Mouse (Mus musculus): ENCODE data around the gene Arid1b.

DNA sequence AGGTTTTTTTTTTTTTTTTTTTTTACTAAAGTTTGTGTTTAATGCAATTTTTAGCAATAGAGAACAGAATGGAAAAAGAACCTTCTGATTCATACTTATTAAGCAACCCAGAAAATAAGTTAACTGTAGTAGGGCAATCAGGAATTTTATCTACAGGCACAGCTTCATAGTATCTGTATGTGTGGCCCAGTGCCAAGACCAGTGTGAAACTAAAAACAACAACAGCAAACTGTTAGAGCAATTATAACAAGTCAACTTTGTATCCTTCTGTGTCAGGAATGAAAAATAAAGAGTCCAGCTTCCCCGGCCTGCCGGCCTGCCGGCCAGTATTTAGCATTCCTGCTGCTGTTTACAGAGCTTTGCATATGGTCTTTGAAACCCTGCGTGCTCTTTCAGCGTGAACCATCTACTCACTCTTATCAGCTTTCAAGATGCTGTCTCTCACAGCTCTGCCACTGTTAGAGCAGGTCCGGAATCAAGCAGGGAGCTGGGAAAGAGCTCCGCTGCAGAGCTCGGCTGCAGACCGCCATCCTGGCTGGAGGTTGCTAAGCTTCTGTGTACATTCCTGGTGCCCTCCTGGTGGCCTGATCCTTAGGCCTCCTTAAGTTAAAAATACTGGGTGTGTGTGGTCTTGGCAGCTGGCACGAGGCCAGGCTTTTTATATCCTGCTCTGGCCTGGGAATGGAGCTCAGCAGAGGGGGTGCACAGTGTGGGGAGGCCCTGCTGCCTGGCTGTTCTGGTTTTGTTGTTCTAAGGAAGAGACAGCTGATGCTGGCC is 64.0 kb downstream of the Arid1b start:
- no peak for TF ChIP-seq GATA1 (IDR thresholded peaks at IDR 0.05; ENCODE audit: low read length)
- TF ChIP-seq TAL1 (IDR thresholded peaks at IDR 0.05; ENCODE audit: low read length), result no peak
